Comparison of ENCODE assay signal across 23 mouse cellular contexts in the genomic region with DNA sequence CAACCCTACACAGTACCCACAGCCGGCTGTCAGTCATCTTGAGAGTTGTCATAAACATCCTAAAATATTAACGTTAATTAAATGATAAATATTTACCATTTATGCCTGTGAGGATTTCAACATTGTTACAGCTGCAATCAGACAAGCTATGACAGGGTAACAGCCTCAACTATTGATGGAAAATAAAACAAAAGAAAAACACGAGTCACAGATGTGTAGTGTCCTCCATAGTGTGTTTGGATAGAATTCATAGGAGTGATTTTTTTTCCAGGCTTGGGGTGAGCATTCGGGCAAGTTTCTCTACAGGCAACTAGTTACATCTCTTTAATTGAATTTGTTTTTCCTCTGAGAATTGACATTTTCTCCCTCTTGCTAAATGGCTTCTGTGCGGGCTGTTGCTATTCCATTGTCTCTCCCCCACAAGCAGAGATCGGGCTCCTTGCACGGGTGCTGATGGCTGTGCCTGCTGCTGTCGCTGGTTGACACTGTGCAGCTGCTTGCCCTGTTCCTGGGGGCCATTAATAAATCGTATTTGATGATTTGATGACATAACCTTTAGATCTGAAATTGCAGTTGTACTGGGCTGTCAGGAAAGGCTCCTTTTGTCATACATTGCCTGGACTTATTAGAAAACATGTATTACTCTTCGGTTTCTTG.
A peak's percentile ranks its signal among the peaks of the same experiment; 100 is the strongest.
DNase-seq lines count a peak whose midpoint lies in the region; ATAC-seq and TF ChIP-seq lines count a peak whose summit lies in the region.
"Had no signal": no experiment of that assay in that cellular context is flagged by ENCODE, and none has a peak within 500 bp of the region (broad histone marks: within the 10 kb centered on the region; RNA-seq: fewer than 3 reads in every experiment).

No protein-coding gene starts in this region.

- no peak for TF ChIP-seq POLR2A in brain, embryonic 14.5 days (IDR thresholded peaks at IDR 0.05; ENCODE audit: borderline replicate concordance, extremely low read depth, insufficient read depth, insufficient read length, poor library complexity, severe bottlenecking)

- ATAC-seq in kidney, embryonic 14.5 days (ENCODE audit: low FRiP score, low TSS enrichment), result peak; percentile 84
- peak; percentile 75; the same call in 1 of the 2 replicates for ATAC-seq in lung, embryonic 15.5 days (ENCODE audit: borderline replicate concordance, extremely low read depth, low FRiP score, low TSS enrichment)
- ATAC-seq: activated CD4-positive, CD25-positive, alpha-beta regulatory T cell, adult 4 months; forebrain, embryonic 13.5 days; hindbrain, postnatal 0 days; Patski had no signal

- H3K9ac ChIP-seq in kidney, embryonic 14.5 days (ENCODE audit: low read depth, low read length), result no peak overlapping the region
- no peak overlapping the region for H3K9ac ChIP-seq in lung, embryonic 15.5 days
- H3K9ac ChIP-seq: forebrain, embryonic 13.5 days; limb, embryonic 12.5 days; liver, embryonic 13.5 days had no signal

- no peak overlapping the region for H3K4me2 ChIP-seq in kidney, embryonic 14.5 days (replicated peaks; ENCODE audit: low read depth, low read length)
- H3K4me2 ChIP-seq in lung, embryonic 15.5 days, result no peak overlapping the region
- H3K4me2 ChIP-seq: forebrain, embryonic 13.5 days; limb, embryonic 12.5 days; liver, embryonic 13.5 days had no signal

- 30% methylated on average over 10 of the region's 10 CpGs for WGBS in kidney, embryonic 14.5 days
- 37% methylated on average over 10 of the region's 10 CpGs for WGBS in lung, embryonic 15.5 days

- no peak overlapping the region for H3K4me3 ChIP-seq in kidney, embryonic 14.5 days (ENCODE audit: low read length)
- H3K4me3 ChIP-seq in lung, embryonic 15.5 days, result no peak overlapping the region
- H3K4me3 ChIP-seq: embryonic facial prominence, embryonic 10.5 days; forebrain, embryonic 13.5 days; heart, embryonic 10.5 days; left cerebral cortex, adult 2 months; limb, embryonic 12.5 days; liver, embryonic 13.5 days had no signal

- H3K36me3 ChIP-seq in kidney, embryonic 14.5 days (ENCODE audit: control insufficient read depth, insufficient read depth, low read length), result no peaks in the 10 kb centered on the region
- H3K36me3 ChIP-seq in lung, embryonic 15.5 days, result no peaks in the 10 kb centered on the region
- H3K36me3 ChIP-seq: embryonic facial prominence, embryonic 10.5 days; heart, embryonic 10.5 days; limb, embryonic 12.5 days; liver, embryonic 13.5 days had no signal

- no peak for TF ChIP-seq CTCF in brain, embryonic 14.5 days (IDR thresholded peaks at IDR 0.05; ENCODE audit: borderline replicate concordance, extremely low read depth, insufficient read depth, insufficient read length)

- no peaks in the 10 kb centered on the region for H3K9me3 ChIP-seq in kidney, embryonic 14.5 days (ENCODE audit: control insufficient read depth, low read length)
- H3K9me3 ChIP-seq in lung, embryonic 15.5 days, result no peaks in the 10 kb centered on the region
- H3K9me3 ChIP-seq: embryonic facial prominence, embryonic 10.5 days; forebrain, embryonic 13.5 days; heart, embryonic 10.5 days; limb, embryonic 12.5 days; liver, embryonic 13.5 days had no signal

- H3K27ac ChIP-seq in kidney, embryonic 14.5 days (ENCODE audit: low read depth, low read length), result no peak overlapping the region
- H3K27ac ChIP-seq in lung, embryonic 15.5 days, result no peak overlapping the region
- H3K27ac ChIP-seq: embryonic facial prominence, embryonic 10.5 days; forebrain, embryonic 13.5 days; heart, embryonic 10.5 days; hindbrain, postnatal 0 days; left cerebral cortex, adult 2 months; limb, embryonic 12.5 days; liver, embryonic 13.5 days had no signal

- DNase-seq in kidney, adult 11 months, result no peak
- DNase-seq in lung, postnatal 36 days, result no peak
- peak; percentile 57 for DNase-seq in brain, embryonic 14.5 days (ENCODE audit: low read depth)
- peak; percentile 41 for DNase-seq in hindlimb bud, embryonic 11.5 days (ENCODE audit: extremely low spot score, low read depth, low spot score)
- DNase-seq in right cerebral cortex, postnatal 10 days (ENCODE audit: low spot score in 2 of 2), result no peak
- DNase-seq in cerebellum, adult 18-20 months, result no peak
- DNase-seq: adrenal gland, postnatal 25 days; cerebellum, adult 9-10 months; gastrocnemius, postnatal 25 days; heart, postnatal 10 days; liver, embryonic 13.5 days; right cerebral cortex, postnatal 14 days; thymus, postnatal 25 days had no signal

- peaks cover 6% of the 10 kb centered on the region; the same call in 1 of the 2 replicates for H3K27me3 ChIP-seq in kidney, embryonic 14.5 days (ENCODE audit: control insufficient read depth, insufficient read depth, low read length)
- no peaks in the 10 kb centered on the region for H3K27me3 ChIP-seq in lung, embryonic 15.5 days
- H3K27me3 ChIP-seq: forebrain, embryonic 13.5 days; liver, embryonic 13.5 days had no signal

- H3K4me1 ChIP-seq in kidney, embryonic 14.5 days (ENCODE audit: control insufficient read depth, insufficient read depth, low read length), result peaks cover 4% of the 10 kb centered on the region; the same call in 1 of the 2 replicates
- H3K4me1 ChIP-seq in lung, embryonic 15.5 days, result peaks cover 12% of the 10 kb centered on the region
- H3K4me1 ChIP-seq: forebrain, embryonic 13.5 days; limb, embryonic 12.5 days; liver, embryonic 13.5 days had no signal

Comparison
In these comparisons a context has a peak if more than half of its experiments do, and no peak if none do; other contexts are left out.
1. DNase-seq: peak in brain, embryonic 14.5 days (single experiment) and hindlimb bud, embryonic 11.5 days (single experiment); none in kidney, adult 11 months (single experiment), lung, postnatal 36 days (single experiment), right cerebral cortex, postnatal 10 days (0 of 2) and cerebellum, adult 18-20 months (0 of 2).